Mouse (Mus musculus) forebrain, embryonic 12.5 days (tissue): Measurements from ENCODE around the gene Acoxl. TPM values are rescaled to one million over a fixed set of nuclear protein-coding genes. Genes with fewer than 3 reads are reported as not detected.

Experiments
- ATAC-seq: fragments of 200-750 bp; cut with Nextera tagmentation; 2 replicates; pipeline ENCODE4 v1.8.0; 2017; ENCODE audit warnings: moderate TSS enrichment; ENCODE audit not compliant: low FRiP score
- H3K27ac ChIP-seq: fragments of 300-500 bp; sonication (generic); 2 replicates; pipeline ENCODE4 v1.5.1; 2016; ENCODE audit warnings: mild to moderate bottlenecking
- H3K27me3 ChIP-seq: fragments of 300-500 bp; sonication (generic); 2 replicates; pipeline ENCODE4 v1.6.1; 2016; ENCODE audit warnings: mild to moderate bottlenecking
- H3K36me3 ChIP-seq: fragments of 300-500 bp; sonication (generic); replicated peaks from 2 replicates; pipeline ENCODE4 v1.6.1; 2016; ENCODE audit warnings: mild to moderate bottlenecking
- H3K4me1 ChIP-seq: fragments of 300-500 bp; sonication (generic); 2 replicates; pipeline ENCODE4 v1.6.1; 2016
- H3K4me2 ChIP-seq: fragments of 300-500 bp; sonication (generic); 2 replicates; pipeline ENCODE4 v1.6.1; 2016; ENCODE audit warnings: mild to moderate bottlenecking, moderate library complexity
- H3K4me3 ChIP-seq: fragments of 300-500 bp; sonication (generic); replicated peaks from 2 replicates; pipeline ENCODE4 v1.5.1; 2016; ENCODE audit warnings: mild to moderate bottlenecking
- H3K9ac ChIP-seq: fragments of 300-500 bp; sonication (generic); 2 replicates; pipeline ENCODE4 v1.6.1; 2016; ENCODE audit warnings: mild to moderate bottlenecking
- H3K9me3 ChIP-seq: fragments of 300-500 bp; sonication (generic); 2 replicates; pipeline ENCODE4 v1.6.1; 2016
- WGBS: fragments of 180-500 bp; shearing (Covaris S2); methylation state at CpG from one replicate; pipeline ENCODE4 v1.1.7; 2016; 5-methylcytosine and 5-hydroxymethylcytosine counted together
- polyA plus RNA-seq: library from polyadenylated mRNA; unstranded; fragments of >200 nt; fragmentation: Nextera tagmentation; extraction: Ambion mirVana; gene quantifications from 2 replicates; pipeline ENCODE4 v1.2.1, GENCODE M21; 2016

Gene Acoxl
- polyA plus RNA-seq, 1 experiment from 2014 or later, result 0.11 TPM

DNA sequence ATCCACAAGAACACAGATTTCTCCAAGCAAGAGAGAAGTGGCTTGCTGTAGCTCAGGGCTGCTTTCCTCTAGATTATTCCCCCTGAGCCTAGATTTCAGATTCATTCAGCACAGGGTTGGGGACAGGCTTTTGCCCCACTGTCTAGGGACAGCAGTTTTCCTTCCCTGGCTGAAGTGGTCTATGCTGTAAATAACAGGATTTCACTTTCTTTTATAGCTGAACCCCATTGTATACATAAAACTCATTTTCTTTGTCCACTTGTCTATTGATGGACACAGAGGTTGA, 182.2 kb downstream of the Acoxl start:
- Histone ChIP-seq H3K27ac (no peak overlapping the region), H3K9me3 (no peaks in the 10 kb centered on the region), H3K4me1 (peaks cover 18% of the 10 kb centered on the region), H3K36me3 (no peaks in the 10 kb centered on the region), H3K27me3 (no peaks in the 10 kb centered on the region), H3K4me2 (no peak overlapping the region), H3K4me3 (no peak overlapping the region), H3K9ac (no peak overlapping the region)
- no peak for ATAC-seq

DNA sequence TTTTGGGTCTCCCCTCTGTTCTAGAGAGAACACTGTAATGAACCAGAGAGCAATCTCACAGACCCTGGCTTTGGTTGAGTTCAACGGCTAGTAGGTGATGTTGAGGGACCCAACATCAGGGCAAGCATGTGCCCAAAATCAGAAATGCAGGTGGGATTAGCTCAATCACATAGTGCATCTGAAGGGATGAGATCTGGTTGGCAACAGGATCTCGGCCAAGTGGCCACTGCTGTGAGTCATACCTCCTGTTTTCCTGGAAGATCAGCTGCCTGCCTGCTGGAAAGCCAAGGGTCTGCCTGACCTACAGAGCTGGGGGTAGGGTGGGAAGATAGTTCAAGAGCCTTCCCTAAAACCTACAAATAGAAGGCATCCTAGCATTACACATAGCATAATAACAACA, 185.2 kb downstream of the Acoxl start:
- WGBS, result 89% methylated on average over 2 of the region's 2 CpGs

DNA sequence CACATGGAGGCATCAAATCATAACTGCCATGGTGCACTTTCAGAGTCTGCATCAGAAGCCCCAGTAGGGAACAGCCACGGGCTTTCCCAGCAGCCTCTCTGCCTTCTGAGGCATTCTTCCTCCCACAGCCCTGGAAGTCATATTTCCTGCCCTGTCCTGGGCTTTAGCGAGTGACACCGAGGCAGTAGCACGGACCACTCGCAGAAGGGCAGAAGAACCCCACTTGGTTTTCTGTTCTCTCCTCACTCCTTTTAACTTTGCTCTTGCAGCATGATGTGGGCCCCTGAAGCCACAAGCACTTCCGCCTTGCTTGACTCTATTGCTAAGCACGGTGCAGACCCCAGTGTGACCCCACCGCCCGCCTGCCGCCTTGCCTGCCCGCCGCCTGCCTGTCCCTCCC, 189.0 kb downstream of the Acoxl start:
- no peak overlapping the region for H3K4me2 ChIP-seq
- H3K4me1 ChIP-seq, result peaks cover 3% of the 10 kb centered on the region; the same call in 1 of the 2 replicates
- no peaks in the 10 kb centered on the region for H3K9me3 ChIP-seq
- no peak overlapping the region for H3K9ac ChIP-seq
- WGBS, result 80% methylated on average over 12 of the region's 12 CpGs
- H3K36me3 ChIP-seq, result no peaks in the 10 kb centered on the region
- H3K27ac ChIP-seq, result no peak overlapping the region
- no peak overlapping the region for H3K4me3 ChIP-seq
- no peak for ATAC-seq
- no peaks in the 10 kb centered on the region for H3K27me3 ChIP-seq

More for the DNA sequence above, 185.2 kb downstream of the Acoxl start:
- Histone ChIP-seq H3K4me3 (no peak overlapping the region), H3K4me2 (no peak overlapping the region), H3K9me3 (no peaks in the 10 kb centered on the region), H3K4me1 (peaks cover 18% of the 10 kb centered on the region), H3K9ac (no peak overlapping the region), H3K27ac (no peak overlapping the region), H3K36me3 (no peaks in the 10 kb centered on the region), H3K27me3 (no peaks in the 10 kb centered on the region)
- no peak for ATAC-seq

DNA sequence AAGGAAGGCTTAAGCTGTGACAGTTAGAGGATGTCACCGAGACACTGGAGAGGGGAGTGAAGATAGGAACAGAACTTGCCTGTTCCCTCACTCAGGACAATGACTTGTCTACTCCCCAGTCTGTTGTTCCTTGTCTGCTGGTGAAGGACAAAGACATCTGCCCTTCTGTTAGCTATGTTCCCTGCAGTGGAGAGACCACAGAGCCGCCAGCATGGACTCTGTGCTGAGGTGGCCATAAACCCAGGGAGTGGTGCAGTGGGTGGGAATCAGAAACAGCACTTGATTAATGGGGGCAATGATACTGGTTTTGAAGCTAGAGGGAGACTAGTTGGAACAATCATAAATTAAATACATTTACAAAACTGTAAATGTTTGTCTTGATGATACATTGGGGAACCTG, 191.3 kb downstream of the Acoxl start:
- Histone ChIP-seq H3K4me1 (peaks cover 3% of the 10 kb centered on the region; the same call in 1 of the 2 replicates), H3K36me3 (no peaks in the 10 kb centered on the region), H3K4me3 (no peak overlapping the region), H3K9ac (no peak overlapping the region), H3K27ac (no peak overlapping the region), H3K9me3 (no peaks in the 10 kb centered on the region), H3K27me3 (no peaks in the 10 kb centered on the region), H3K4me2 (no peak overlapping the region)
- ATAC-seq, result no peak
- WGBS, result 72% methylated on average over 2 of the region's 2 CpGs

DNA sequence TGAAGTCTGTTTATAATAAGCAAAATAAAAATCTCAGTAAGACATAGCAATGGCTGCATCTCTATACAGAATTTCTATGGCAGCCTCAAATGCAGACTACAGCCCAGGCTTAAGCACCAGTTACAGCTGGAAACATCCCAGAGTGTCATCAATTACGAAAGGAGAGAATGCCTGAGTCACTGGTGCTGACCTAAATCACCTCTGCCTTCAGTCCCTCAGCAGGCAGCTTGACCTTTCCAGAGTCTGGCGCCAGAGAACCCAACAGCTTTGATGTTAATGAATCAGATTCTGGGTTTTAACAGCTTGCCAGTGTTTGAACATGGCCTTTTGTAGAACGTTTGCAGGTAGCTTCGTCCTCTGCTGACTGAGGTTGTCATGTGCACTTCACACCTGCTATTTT, 193.4 kb downstream of the Acoxl start:
- ATAC-seq, result no peak
- 22% methylated on average over 4 of the region's 4 CpGs for WGBS
- Histone ChIP-seq H3K4me3 (no peak overlapping the region), H3K36me3 (no peaks in the 10 kb centered on the region), H3K27me3 (no peaks in the 10 kb centered on the region), H3K27ac (no peak overlapping the region), H3K9me3 (no peaks in the 10 kb centered on the region), H3K4me1 (peaks cover 3% of the 10 kb centered on the region; the same call in 1 of the 2 replicates), H3K9ac (no peak overlapping the region), H3K4me2 (no peak overlapping the region)

DNA sequence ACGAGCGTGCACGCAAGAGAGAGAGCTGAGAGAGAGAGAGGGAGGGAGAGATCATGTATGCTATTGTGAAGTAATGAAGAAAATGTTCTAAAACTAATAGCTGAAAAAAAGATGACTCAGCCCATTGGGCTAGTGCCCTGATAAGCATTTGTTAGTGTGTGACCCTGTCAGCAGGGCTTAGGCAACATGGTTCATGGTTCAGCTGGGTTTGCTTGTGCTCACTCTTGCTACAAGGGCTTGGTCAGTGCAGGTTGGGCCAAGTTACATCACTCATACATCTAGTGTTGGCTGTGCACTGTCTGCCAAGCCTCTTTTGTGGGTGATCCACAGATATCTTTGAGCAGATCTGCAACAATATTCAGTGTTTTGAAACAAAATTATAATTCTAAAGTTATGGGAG, 194.8 kb downstream of the Acoxl start:
- Histone ChIP-seq H3K4me3 (no peak overlapping the region), H3K9me3 (no peaks in the 10 kb centered on the region), H3K4me1 (peaks cover 3% of the 10 kb centered on the region; the same call in 1 of the 2 replicates), H3K9ac (no peak overlapping the region), H3K27me3 (no peaks in the 10 kb centered on the region), H3K27ac (no peak overlapping the region), H3K36me3 (no peaks in the 10 kb centered on the region), H3K4me2 (no peak overlapping the region)
- no peak for ATAC-seq
- 82% methylated on average over 3 of the region's 3 CpGs for WGBS

DNA sequence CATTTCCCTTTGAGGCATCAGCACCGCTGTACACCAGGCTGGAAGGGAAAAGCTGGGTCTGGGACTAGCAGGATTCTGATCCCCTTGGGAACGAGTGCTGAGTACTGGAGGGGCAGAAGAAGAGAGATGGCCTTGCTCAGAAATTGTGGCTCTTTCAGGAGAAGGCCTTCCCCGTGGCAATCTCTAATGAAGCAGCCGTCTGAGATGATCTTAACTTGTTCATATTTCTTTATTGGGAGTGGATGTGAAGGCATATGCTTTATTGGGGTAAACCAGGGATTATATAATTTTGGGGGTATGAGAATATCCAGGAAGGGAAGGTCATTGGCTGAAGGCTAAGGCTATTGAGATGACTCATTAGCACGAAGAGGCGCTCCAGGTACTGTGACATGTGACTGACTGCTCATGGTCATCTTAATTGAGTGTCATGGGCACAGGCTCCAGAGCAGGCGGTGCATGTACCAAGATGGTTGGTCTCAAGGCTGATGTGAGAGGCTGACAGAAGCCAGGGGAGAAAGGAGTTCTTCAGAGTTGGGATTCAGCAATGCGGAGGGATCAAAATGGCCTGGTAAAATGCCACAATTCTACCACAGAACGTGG, 195.5 kb downstream of the Acoxl start:
- Histone ChIP-seq H3K27ac (no peak overlapping the region), H3K27me3 (no peaks in the 10 kb centered on the region), H3K9ac (no peak overlapping the region), H3K4me2 (no peak overlapping the region), H3K9me3 (no peaks in the 10 kb centered on the region; the same call in 1 of the 2 replicates), H3K4me1 (peaks cover 3% of the 10 kb centered on the region; the same call in 1 of the 2 replicates), H3K4me3 (no peak overlapping the region), H3K36me3 (no peaks in the 10 kb centered on the region)
- ATAC-seq, result no peak
- 91% methylated on average over 9 of the region's 9 CpGs for WGBS

DNA sequence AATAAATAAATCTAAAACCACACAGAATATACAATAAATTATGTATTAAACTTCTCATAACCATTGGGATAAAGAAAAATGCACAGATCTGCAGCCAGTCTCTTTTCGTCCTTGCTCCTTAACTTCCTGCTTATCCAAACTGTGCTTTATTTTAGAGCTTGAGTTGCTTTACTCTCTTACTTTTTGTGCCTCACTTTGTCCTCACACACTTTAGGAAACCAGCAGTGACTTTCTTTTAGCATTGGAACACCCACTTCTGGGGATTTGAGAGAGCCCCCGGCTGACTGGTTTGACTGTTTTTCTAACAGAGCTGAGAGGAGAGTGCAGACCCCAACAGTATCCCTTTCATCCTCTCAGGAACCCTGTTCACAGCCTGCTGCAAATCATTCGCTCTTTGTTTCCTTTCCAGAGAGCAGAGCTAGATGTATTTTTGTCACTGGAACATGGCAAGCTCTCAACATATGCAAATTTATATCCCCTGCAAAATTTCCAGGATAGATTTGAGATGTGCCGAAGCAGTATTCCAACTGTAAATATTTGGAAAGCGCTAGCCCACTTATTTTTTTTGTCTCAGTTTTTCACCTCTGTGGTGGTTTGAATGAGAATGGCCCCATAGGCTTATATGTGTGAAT, 199.7 kb downstream of the Acoxl start:
- no peaks in the 10 kb centered on the region for H3K27me3 ChIP-seq
- WGBS, result 84% methylated on average over 5 of the region's 5 CpGs

DNA sequence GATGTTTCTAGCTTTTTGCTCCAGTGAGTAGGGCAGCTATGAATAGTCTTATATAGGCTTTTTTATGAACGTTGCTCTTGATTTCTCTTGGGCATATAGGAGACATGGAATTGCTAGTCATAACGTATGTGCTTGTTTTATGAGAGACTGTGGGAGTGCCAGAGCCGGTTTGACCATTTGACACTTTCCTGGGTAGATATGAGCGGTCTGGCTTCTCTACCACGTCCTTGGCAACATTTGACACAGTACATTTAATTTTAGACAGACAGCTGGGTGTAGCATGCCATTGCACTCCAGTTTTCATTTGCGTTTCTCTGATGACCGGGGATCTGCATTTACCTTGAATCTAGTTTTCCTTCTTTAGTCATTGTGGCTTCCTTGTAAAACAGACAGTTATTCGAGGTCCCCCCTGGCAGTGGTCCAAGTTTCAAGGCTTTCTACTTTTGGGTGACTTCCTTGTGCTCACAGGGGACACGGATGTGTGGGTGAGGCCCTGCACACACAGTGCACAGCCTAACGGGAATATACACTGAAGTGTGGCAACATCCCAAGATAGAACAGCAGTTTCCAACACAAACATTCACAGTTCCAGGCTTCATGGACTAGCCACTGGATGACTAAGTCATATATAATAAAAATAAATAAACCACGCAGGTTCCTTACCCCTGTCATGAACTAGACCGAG, 202.5 kb downstream of the Acoxl start:
- no peaks in the 10 kb centered on the region; the same call in 1 of the 2 replicates for H3K9me3 ChIP-seq
- no peak for ATAC-seq
- no peaks in the 10 kb centered on the region for H3K4me1 ChIP-seq
- no peak overlapping the region for H3K27ac ChIP-seq
- H3K36me3 ChIP-seq, result no peaks in the 10 kb centered on the region
- no peaks in the 10 kb centered on the region for H3K27me3 ChIP-seq
- no peak overlapping the region for H3K4me2 ChIP-seq
- no peak overlapping the region for H3K9ac ChIP-seq
- H3K4me3 ChIP-seq, result no peak overlapping the region
- 88% methylated on average over 12 of the region's 12 CpGs for WGBS

More for the DNA sequence above, 199.7 kb downstream of the Acoxl start:
- no peak overlapping the region for H3K4me3 ChIP-seq
- ATAC-seq, result no peak
- no peak overlapping the region for H3K27ac ChIP-seq
- H3K9ac ChIP-seq, result no peak overlapping the region
- H3K36me3 ChIP-seq, result no peaks in the 10 kb centered on the region
- H3K4me2 ChIP-seq, result no peak overlapping the region
- no peaks in the 10 kb centered on the region; the same call in 1 of the 2 replicates for H3K9me3 ChIP-seq
- H3K4me1 ChIP-seq, result no peaks in the 10 kb centered on the region

DNA sequence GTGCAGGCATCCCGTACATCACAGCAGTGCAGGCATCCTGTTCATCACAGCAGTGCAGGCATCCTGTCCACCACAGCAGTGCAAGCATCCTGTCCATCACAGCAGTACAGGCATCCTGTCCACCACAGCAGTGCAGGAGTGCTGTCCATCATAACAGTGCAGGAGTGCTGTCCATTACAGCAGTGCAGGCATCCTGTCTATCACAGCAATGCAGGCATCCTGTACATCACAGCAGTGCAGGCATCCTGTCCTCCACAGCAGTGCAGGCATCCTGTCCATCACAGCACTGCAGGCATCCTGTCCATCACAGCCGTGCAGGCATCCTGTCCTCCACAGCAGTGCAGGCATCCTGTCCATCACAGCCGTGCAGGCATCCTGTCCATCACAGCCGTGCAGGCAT, 207.8 kb downstream of the Acoxl start:
- Histone ChIP-seq H3K4me2 (no peak overlapping the region), H3K9ac (no peak overlapping the region), H3K4me1 (peaks cover 6% of the 10 kb centered on the region), H3K4me3 (no peak overlapping the region), H3K27ac (no peak overlapping the region), H3K27me3 (no peaks in the 10 kb centered on the region), H3K9me3 (no peaks in the 10 kb centered on the region), H3K36me3 (no peaks in the 10 kb centered on the region)
- WGBS, result 70% methylated on average over 4 of the region's 4 CpGs
- no peak for ATAC-seq

DNA sequence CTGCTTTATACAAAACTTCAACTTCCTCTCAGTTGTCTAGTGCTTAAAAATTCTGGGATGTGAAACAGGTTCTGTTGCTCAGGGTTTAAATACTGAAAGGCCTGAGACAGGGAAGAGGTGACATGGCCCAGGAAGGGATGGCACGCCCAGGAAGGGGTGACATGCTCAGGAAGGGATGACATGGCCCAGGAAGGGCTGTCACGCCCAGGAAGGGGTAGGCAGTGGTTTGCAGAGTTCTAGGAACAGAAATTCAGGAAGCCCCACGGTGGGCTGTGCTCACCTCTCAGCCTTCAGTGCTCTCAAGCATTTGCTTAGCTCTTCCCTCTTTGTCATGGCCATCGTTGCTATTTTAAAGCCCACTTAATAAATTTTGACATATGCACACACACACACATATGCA, 216.2 kb downstream of the Acoxl start:
- Histone ChIP-seq H3K36me3 (no peaks in the 10 kb centered on the region), H3K4me3 (no peak overlapping the region), H3K9ac (no peak overlapping the region), H3K27me3 (no peaks in the 10 kb centered on the region), H3K9me3 (no peaks in the 10 kb centered on the region), H3K27ac (no peak overlapping the region), H3K4me2 (no peak overlapping the region), H3K4me1 (no peaks in the 10 kb centered on the region)
- no peak for ATAC-seq
- WGBS, result 79% methylated on average over 4 of the region's 4 CpGs

DNA sequence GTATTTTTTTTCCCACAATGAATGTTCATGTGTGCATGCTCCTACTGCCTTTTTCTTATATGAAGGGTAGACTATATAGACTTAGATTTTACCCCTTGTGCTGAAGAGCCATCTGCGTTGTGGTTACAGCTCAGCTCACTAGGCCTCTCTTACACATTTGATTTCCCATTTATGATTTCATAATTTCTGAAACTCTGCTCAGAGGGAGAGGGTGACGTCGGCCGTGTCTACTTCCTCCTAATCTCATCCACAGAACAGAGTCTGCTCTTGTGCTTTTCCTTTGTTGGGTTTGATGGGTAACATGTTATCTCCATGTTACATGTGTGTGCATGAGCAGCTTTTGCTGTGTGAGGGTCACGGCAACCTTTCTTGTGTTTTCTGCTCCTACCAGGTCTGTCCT, 219.2 kb downstream of the Acoxl start:
- no peak overlapping the region for H3K27ac ChIP-seq
- WGBS, result 96% methylated on average over 5 of the region's 5 CpGs
- H3K4me3 ChIP-seq, result no peak overlapping the region
- H3K4me2 ChIP-seq, result no peak overlapping the region
- H3K9me3 ChIP-seq, result no peaks in the 10 kb centered on the region
- ATAC-seq, result no peak
- H3K36me3 ChIP-seq, result no peaks in the 10 kb centered on the region
- no peaks in the 10 kb centered on the region for H3K27me3 ChIP-seq
- H3K9ac ChIP-seq, result no peak overlapping the region
- H3K4me1 ChIP-seq, result no peaks in the 10 kb centered on the region; the same call in 1 of the 2 replicates

DNA sequence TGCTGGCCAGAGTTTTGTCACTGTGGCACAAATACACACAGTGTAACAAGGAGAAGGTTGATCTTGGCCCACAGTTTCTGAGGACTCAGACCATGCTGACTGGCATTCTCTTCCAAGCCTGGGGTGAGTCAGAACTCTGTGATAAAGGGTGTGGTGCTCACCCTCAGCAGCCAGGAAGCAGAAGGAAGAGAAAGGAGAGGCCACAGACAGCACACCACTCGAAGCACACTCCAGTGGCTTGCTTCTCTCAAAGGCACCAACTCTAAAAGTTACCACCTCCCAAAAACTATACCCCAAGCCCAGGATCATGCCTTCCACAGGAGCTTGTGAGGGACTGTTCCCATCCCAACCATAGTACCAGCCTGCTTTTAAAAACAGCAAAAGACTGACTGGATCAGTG, 220.0 kb downstream of the Acoxl start:
- Histone ChIP-seq H3K4me1 (no peaks in the 10 kb centered on the region; the same call in 1 of the 2 replicates), H3K36me3 (no peaks in the 10 kb centered on the region), H3K9ac (no peak overlapping the region), H3K9me3 (no peaks in the 10 kb centered on the region), H3K4me2 (no peak overlapping the region), H3K27ac (no peak overlapping the region), H3K27me3 (no peaks in the 10 kb centered on the region), H3K4me3 (no peak overlapping the region)
- WGBS, result 77% methylated on average over 1 of the region's 1 CpGs
- no peak for ATAC-seq
